Mouse (Mus musculus) large intestine, adult 2 months (tissue): ENCODE measurements at regions not wholly inside any gene's neighbourhood (a gene's known extent, or its start where the extent isn't known, plus 50 kb on each side); places are given as distances from the start of the nearest gene placed in this dataset.

Source experiments
- DNase-seq: peaks from one replicate; pipeline ENCODE4 v3.0.0-alpha.2; 2012; ENCODE audit warnings: low read depth, low spot score
- WGBS: fragments of 180-500 bp; shearing (Covaris S2); methylation state at CpG from one replicate; pipeline ENCODE4 v1.1.7; 2018; 5-methylcytosine and 5-hydroxymethylcytosine counted together

GRCm38 (mm10) chr10:37887961-37888360 is 749.2 kb upstream of the Marcks start:
- 65% methylated on average over 1 of the region's 1 CpGs for WGBS

GRCm38 (mm10) chr10:37880841-37881240 is 742.1 kb upstream of the Marcks start:
- 79% methylated on average over 5 of the region's 5 CpGs for WGBS
- DNase-seq, result no peak

More at GRCm38 (mm10) chr10:37887961-37888360, 749.2 kb upstream of the Marcks start:
- DNase-seq, result no peak

- no peak for DNase-seq
- 87% methylated on average over 2 of the region's 2 CpGs for WGBS
These were observed 735.2 kb upstream of the Marcks start for GRCm38 (mm10) chr10:37873925-37874324.

GRCm38 (mm10) chr10:37861001-37861400 is 722.3 kb upstream of the Marcks start:
- WGBS, result 63% methylated on average over 4 of the region's 4 CpGs
- DNase-seq, result no peak

- no peak for DNase-seq
- WGBS, result 80% methylated on average over 1 of the region's 1 CpGs
These were observed 710.6 kb upstream of the Marcks start for GRCm38 (mm10) chr10:37849291-37849846.

- no peak for DNase-seq
- WGBS, result 81% methylated on average over 5 of the region's 5 CpGs
These were observed 704.1 kb upstream of the Marcks start for GRCm38 (mm10) chr10:37842820-37843219.

- 44% methylated on average over 2 of the region's 2 CpGs for WGBS
- no peak for DNase-seq
These were observed 703.1 kb upstream of the Marcks start for GRCm38 (mm10) chr10:37841842-37842241.

GRCm38 (mm10) chr10:37837721-37838120 is 699.0 kb upstream of the Marcks start:
- no peak for DNase-seq

GRCm38 (mm10) chr10:37813026-37813425 is 674.3 kb upstream of the Marcks start:
- no peak for DNase-seq
- 76% methylated on average over 2 of the region's 2 CpGs for WGBS

More at GRCm38 (mm10) chr10:37837721-37838120, 699.0 kb upstream of the Marcks start:
- 66% methylated on average over 2 of the region's 2 CpGs for WGBS

- DNase-seq, result no peak
- WGBS, result 23% methylated on average over 3 of the region's 3 CpGs
These were observed 673.7 kb upstream of the Marcks start for GRCm38 (mm10) chr10:37812405-37812851.

GRCm38 (mm10) chr10:37811789-37812188 is 673.1 kb upstream of the Marcks start:
- 78% methylated on average over 5 of the region's 5 CpGs for WGBS
- no peak for DNase-seq

GRCm38 (mm10) chr10:37803225-37803805 is 664.6 kb upstream of the Marcks start:
- 75% methylated on average over 4 of the region's 4 CpGs for whole genome bisulfite sequencing
- DNase-seq, result no peak

GRCm38 (mm10) chr10:37799397-37799796 is 660.7 kb upstream of the Marcks start:
- 79% methylated on average over 2 of the region's 2 CpGs for WGBS
- DNase-seq, result no peak

GRCm38 (mm10) chr10:37798285-37798684 is 659.6 kb upstream of the Marcks start:
- no peak for DNase-seq

- DNase-seq, result no peak
- WGBS, result 72% methylated on average over 5 of the region's 5 CpGs
These were observed 659.0 kb upstream of the Marcks start for GRCm38 (mm10) chr10:37797701-37798100.

GRCm38 (mm10) chr10:37792878-37793277 is 654.2 kb upstream of the Marcks start:
- no peak for DNase-seq
- WGBS, result 57% methylated on average over 3 of the region's 3 CpGs

- DNase-seq, result no peak
- 85% methylated on average over 5 of the region's 5 CpGs for WGBS
These were observed 649.3 kb upstream of the Marcks start for GRCm38 (mm10) chr10:37788049-37788448.

- DNase-seq, result no peak
- 66% methylated on average over 2 of the region's 2 CpGs for WGBS
These were observed 640.9 kb upstream of the Marcks start for GRCm38 (mm10) chr10:37779383-37780302.

GRCm38 (mm10) chr10:37760542-37761367 is 622.0 kb upstream of the Marcks start:
- 74% methylated on average over 5 of the region's 5 CpGs for WGBS
- DNase-seq, result no peak

- 11% methylated on average over 2 of the region's 2 CpGs for WGBS
These were observed 602.9 kb upstream of the Marcks start for GRCm38 (mm10) chr10:37741581-37741980.

More at GRCm38 (mm10) chr10:37741581-37741980, 602.9 kb upstream of the Marcks start:
- DNase-seq, result no peak
